9 mouse cellular contexts compared by ENCODE assay signal in the genomic region with DNA sequence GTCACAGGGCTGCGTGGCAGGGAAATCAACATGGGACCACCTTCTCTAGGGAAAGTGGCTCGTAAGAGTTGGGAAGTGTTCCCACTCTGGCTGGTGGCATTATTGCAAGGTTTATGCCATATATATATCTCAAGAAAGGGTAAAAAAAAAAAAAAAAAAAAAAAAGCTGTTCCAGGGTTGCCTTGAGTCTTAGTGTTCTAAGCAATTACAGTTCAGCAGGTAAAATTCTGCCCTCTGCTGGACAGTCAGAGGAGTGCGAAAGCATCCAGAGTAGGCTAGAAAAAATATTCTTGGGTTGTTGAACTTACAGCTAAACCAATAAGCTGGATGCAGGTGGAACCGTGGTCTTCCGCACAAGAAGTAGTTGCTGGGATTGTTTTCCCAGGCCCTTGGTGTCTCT.
DNase-seq lines count a peak whose midpoint lies in the region; ATAC-seq and TF ChIP-seq lines count a peak whose summit lies in the region.
"Had no signal": no experiment of that assay in that cellular context is flagged by ENCODE, and none has a peak within 500 bp of the region (broad histone marks: within the 10 kb centered on the region; RNA-seq: fewer than 3 reads in every experiment).

No protein-coding gene starts in this region.

- peaks cover 41% of the 10 kb centered on the region for H3K36me3 ChIP-seq in intestine, embryonic 14.5 days (ENCODE audit: control insufficient read depth, insufficient read depth, low read length)
- peaks cover 5% of the 10 kb centered on the region; the same call in 1 of the 2 replicates for H3K36me3 ChIP-seq in intestine, embryonic 15.5 days
- H3K36me3 ChIP-seq in G1E (replicated peaks) = no peaks in the 10 kb centered on the region
- peaks cover 33% of the 10 kb centered on the region for H3K36me3 ChIP-seq in midbrain, postnatal 0 days (ENCODE audit: insufficient read depth, low read length)

- ATAC-seq in intestine, embryonic 14.5 days (replicated peaks; ENCODE audit: low FRiP score, low TSS enrichment, low read depth) = no peak
- ATAC-seq in intestine, embryonic 15.5 days = no peak
- ATAC-seq in G1E (ENCODE audit: extremely low read depth, insufficient number of reproducible peaks, low FRiP score, poor library complexity, severe bottlenecking) = 0 out of 2 replicates have a peak, but pooled peaks have one; percentile 34
- peak; percentile 19; the same call in 1 of the 2 replicates for ATAC-seq in midbrain, postnatal 0 days (ENCODE audit: low FRiP score)

- H3K27ac ChIP-seq in intestine, embryonic 14.5 days (ENCODE audit: low read depth) = no peak overlapping the region
- no peak overlapping the region for H3K27ac ChIP-seq in intestine, embryonic 15.5 days
- no peak overlapping the region for H3K27ac ChIP-seq in midbrain, postnatal 0 days (ENCODE audit: low read depth, low read length)

- no peaks in the 10 kb centered on the region for H3K4me1 ChIP-seq in intestine, embryonic 14.5 days (replicated peaks; ENCODE audit: control insufficient read depth, insufficient read depth, low read length)
- H3K4me1 ChIP-seq in intestine, embryonic 15.5 days (replicated peaks) = no peaks in the 10 kb centered on the region
- H3K4me1 ChIP-seq in G1E (ENCODE audit: insufficient read depth, low read depth, low read length) = no peaks in the 10 kb centered on the region
- no peaks in the 10 kb centered on the region for H3K4me1 ChIP-seq in midbrain, postnatal 0 days (ENCODE audit: insufficient read depth, low read length)

- WGBS in intestine, embryonic 14.5 days = 75% methylated on average over 5 of the region's 5 CpGs
- 73% methylated on average over 5 of the region's 5 CpGs for WGBS in intestine, embryonic 15.5 days
- 74% methylated on average over 5 of the region's 5 CpGs for WGBS in midbrain, postnatal 0 days

- H3K27me3 ChIP-seq in intestine, embryonic 14.5 days (replicated peaks; ENCODE audit: control insufficient read depth, insufficient read depth, low read length) = no peaks in the 10 kb centered on the region
- H3K27me3 ChIP-seq in intestine, embryonic 15.5 days (replicated peaks) = no peaks in the 10 kb centered on the region
- H3K27me3 ChIP-seq in G1E (ENCODE audit: insufficient read depth, low read length) = 0 out of 2 replicates have a peak, but pooled peaks cover 2% of the 10 kb centered on the region
- no peaks in the 10 kb centered on the region for H3K27me3 ChIP-seq in midbrain, postnatal 0 days (ENCODE audit: insufficient read depth, low read length)

- DNase-seq in intestine, embryonic 14.5 days (ENCODE audit: low spot score) = peak; percentile 70
- DNase-seq in G1E (ENCODE audit: low spot score) = no peak
- peak; percentile 55 for DNase-seq in cerebellum, adult 9-10 months
- DNase-seq in frontal cortex, adult 2 months (ENCODE audit: extremely low spot score in 1 of 2, low spot score in 1 of 2) = peak; percentile 28 to 79
- DNase-seq in left cerebral cortex, adult 18-20 months (ENCODE audit: low spot score in 2 of 2) = peak; percentile 54 to 63
- DNase-seq in midbrain, postnatal 0 days (ENCODE audit: low spot score) = peak; percentile 78
- no peak for DNase-seq in yolk sac, embryonic 10.5 days (ENCODE audit: low spot score)

- peak; percentile 44; the same call in 1 of the 2 replicates for TF ChIP-seq CTCF in G1E (IDR thresholded peaks at IDR 0.05; ENCODE audit: low read depth, low read length)
- TF ChIP-seq CTCF in midbrain, postnatal 0 days (IDR thresholded peaks at IDR 0.05) = peak; percentile 85

- no peak overlapping the region for H3K4me2 ChIP-seq in intestine, embryonic 14.5 days (ENCODE audit: low read length)
- no peak overlapping the region for H3K4me2 ChIP-seq in intestine, embryonic 15.5 days (replicated peaks)
- H3K4me2 ChIP-seq in midbrain, postnatal 0 days (ENCODE audit: low read depth, low read length, poor library complexity, severe bottlenecking) = no peak overlapping the region

- H3K9me3 ChIP-seq in intestine, embryonic 14.5 days (ENCODE audit: control insufficient read depth, low read length) = no peaks in the 10 kb centered on the region
- no peaks in the 10 kb centered on the region for H3K9me3 ChIP-seq in intestine, embryonic 15.5 days
- H3K9me3 ChIP-seq in G1E (replicated peaks) = no peaks in the 10 kb centered on the region
- no peaks in the 10 kb centered on the region for H3K9me3 ChIP-seq in midbrain, postnatal 0 days (ENCODE audit: low read length)

- no peak overlapping the region for H3K4me3 ChIP-seq in intestine, embryonic 14.5 days (ENCODE audit: low read depth, low read length)
- H3K4me3 ChIP-seq in intestine, embryonic 15.5 days (replicated peaks) = no peak overlapping the region
- no peak overlapping the region for H3K4me3 ChIP-seq in G1E (ENCODE audit: low read depth, low read length)
- H3K4me3 ChIP-seq in midbrain, postnatal 0 days (ENCODE audit: low read depth, low read length) = no peak overlapping the region
- H3K4me3 ChIP-seq: megakaryocyte, embryonic 14.5 days had no signal

- H3K9ac ChIP-seq in intestine, embryonic 14.5 days (ENCODE audit: low read length) = no peak overlapping the region
- H3K9ac ChIP-seq in intestine, embryonic 15.5 days = no peak overlapping the region
- H3K9ac ChIP-seq in midbrain, postnatal 0 days (replicated peaks; ENCODE audit: low read length, poor library complexity, severe bottlenecking) = no peak overlapping the region

Comparison
In these comparisons a context has a peak if more than half of its experiments do, and no peak if none do; other contexts are left out.
1. ATAC-seq: peak in G1E (single experiment) and midbrain, postnatal 0 days (single experiment); none in intestine, embryonic 14.5 days (single experiment) and intestine, embryonic 15.5 days (single experiment).
2. DNase-seq: peak in intestine, embryonic 14.5 days (single experiment), cerebellum, adult 9-10 months (single experiment), frontal cortex, adult 2 months (2 of 2), left cerebral cortex, adult 18-20 months (2 of 2) and midbrain, postnatal 0 days (single experiment); none in G1E (single experiment) and yolk sac, embryonic 10.5 days (single experiment).